Comparison of ENCODE assay signal across 27 mouse cellular contexts in the genomic region with DNA sequence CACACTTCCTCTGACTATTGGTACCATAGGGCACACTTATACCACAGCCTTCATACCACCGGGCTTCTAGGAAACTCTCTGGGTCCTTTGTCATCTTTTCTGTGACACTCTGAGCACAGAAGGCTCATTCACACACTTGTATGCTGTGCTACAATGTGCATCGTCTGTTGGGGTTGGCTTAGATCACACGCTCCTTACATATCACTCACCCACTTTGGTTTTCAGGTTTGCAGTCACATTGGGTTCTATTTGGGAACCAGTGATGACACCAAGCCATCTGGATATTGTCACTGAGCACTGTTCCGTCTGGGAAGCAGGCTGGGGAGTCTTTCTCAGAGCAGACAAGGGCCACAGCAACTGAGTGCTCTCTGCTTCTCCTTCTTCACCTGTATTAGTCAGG.
"Had no signal": no experiment of that assay in that cellular context is flagged by ENCODE, and none has a peak within 500 bp of the region (broad histone marks: within the 10 kb centered on the region; RNA-seq: fewer than 3 reads in every experiment).

No protein-coding gene starts in this region.

- H3K4me1 ChIP-seq: intestine, embryonic 15.5 days; liver, embryonic 13.5 days had no signal

- H3K9ac ChIP-seq: heart, embryonic 12.5 days; hindbrain, embryonic 12.5 days; hindbrain, embryonic 14.5 days; intestine, embryonic 15.5 days; limb, embryonic 12.5 days; liver, embryonic 13.5 days had no signal

- H3K27me3 ChIP-seq: heart, embryonic 12.5 days; hindbrain, embryonic 12.5 days; intestine, embryonic 15.5 days; limb, embryonic 12.5 days; liver, embryonic 13.5 days had no signal

- ATAC-seq: hindbrain, embryonic 16.5 days; inflammation-experienced regulatory T-cells, adult 6 months; intestine, embryonic 15.5 days; intestine, postnatal 0 days had no signal

- H3K4me3 ChIP-seq: gastrocnemius, adult 2 months; heart, embryonic 10.5 days; heart, embryonic 12.5 days; hindbrain, embryonic 10.5 days; hindbrain, embryonic 12.5 days; intestine, embryonic 15.5 days; layer of hippocampus, adult 2 months; left cerebral cortex, adult 2 months; limb, embryonic 10.5 days; limb, embryonic 12.5 days; liver, embryonic 13.5 days had no signal

- H3K9me3 ChIP-seq: hindbrain, embryonic 10.5 days; hindbrain, embryonic 12.5 days; intestine, embryonic 15.5 days; limb, embryonic 10.5 days; liver, embryonic 13.5 days had no signal

- H3K36me3 ChIP-seq: heart, embryonic 10.5 days; hindbrain, embryonic 10.5 days; hindbrain, embryonic 12.5 days; intestine, embryonic 15.5 days; limb, embryonic 10.5 days; limb, embryonic 12.5 days; liver, embryonic 13.5 days had no signal

- H3K4me2 ChIP-seq: heart, embryonic 12.5 days; hindbrain, embryonic 12.5 days; hindbrain, embryonic 14.5 days; intestine, embryonic 15.5 days; limb, embryonic 12.5 days; liver, embryonic 11.5 days; liver, embryonic 13.5 days had no signal

- H3K27ac ChIP-seq: gastrocnemius, adult 2 months; heart, embryonic 10.5 days; hindbrain, embryonic 10.5 days; hindbrain, embryonic 12.5 days; hindbrain, embryonic 14.5 days; intestine, embryonic 15.5 days; layer of hippocampus, adult 2 months; left cerebral cortex, adult 2 months; limb, embryonic 10.5 days; limb, embryonic 12.5 days; liver, embryonic 13.5 days had no signal

- DNase-seq: gastrocnemius, adult 2 months; gastrocnemius, postnatal 10 days; gastrocnemius, postnatal 25 days; heart, adult 18-20 months; heart, postnatal 10 days; heart, postnatal 4 days; kidney, adult 18-20 months; kidney, adult 8-10 months; kidney, postnatal 10 days; kidney, postnatal 25 days; kidney, postnatal 4 days; liver; liver, embryonic 13.5 days had no signal
